Mouse (Mus musculus) B cell, adult 2 months (primary cell): Measurements from ENCODE around the gene 4930558C23Rik.
"Not testable (repeated sequence)": the region's sequence is repeated elsewhere in the genome, so short reads cannot be mapped to it uniquely, and the experiment has no call there.

Source experiments
- DNase-seq, 2 experiments: peaks; one replicate each; pipeline ENCODE4 v3.0.0; 2022

Gene 4930558C23Rik

DNA sequence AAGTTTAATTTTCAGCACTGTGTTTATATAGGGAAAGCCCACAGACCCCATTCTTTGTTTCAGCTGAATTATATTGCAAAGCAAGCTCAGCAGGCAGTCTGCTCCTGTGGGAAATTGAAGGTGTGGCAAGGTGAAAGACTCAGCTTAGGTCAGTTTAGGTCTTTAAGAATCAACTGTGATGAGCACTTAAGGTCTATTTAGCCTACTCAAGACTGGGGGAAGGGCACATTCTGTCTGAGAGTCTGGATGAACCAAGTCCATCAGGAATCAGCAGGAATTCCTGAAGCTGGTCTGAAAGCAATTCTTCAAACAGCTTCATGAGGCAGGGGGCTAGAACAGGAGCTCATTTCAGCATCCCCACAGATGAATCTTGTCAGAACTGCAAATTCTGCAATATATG is 32.5 kb downstream of the 4930558C23Rik start:
- no peak for DNase-seq

- not testable (repeated sequence) for DNase-seq
These were observed 42.4 kb downstream of the 4930558C23Rik start for GRCm38 (mm10) chr3:95360276-95360675.

- no peak for DNase-seq
These were observed 44.9 kb downstream of the 4930558C23Rik start for GRCm38 (mm10) chr3:95357746-95358145.

- DNase-seq: peak; percentile 90 to 92
These were observed 45.8 kb downstream of the 4930558C23Rik start, which contains the start of gene Setdb1 for GRCm38 (mm10) chr3:95356701-95357449. Setdb1 (minus strand) TSS chr3:95357202.

DNA sequence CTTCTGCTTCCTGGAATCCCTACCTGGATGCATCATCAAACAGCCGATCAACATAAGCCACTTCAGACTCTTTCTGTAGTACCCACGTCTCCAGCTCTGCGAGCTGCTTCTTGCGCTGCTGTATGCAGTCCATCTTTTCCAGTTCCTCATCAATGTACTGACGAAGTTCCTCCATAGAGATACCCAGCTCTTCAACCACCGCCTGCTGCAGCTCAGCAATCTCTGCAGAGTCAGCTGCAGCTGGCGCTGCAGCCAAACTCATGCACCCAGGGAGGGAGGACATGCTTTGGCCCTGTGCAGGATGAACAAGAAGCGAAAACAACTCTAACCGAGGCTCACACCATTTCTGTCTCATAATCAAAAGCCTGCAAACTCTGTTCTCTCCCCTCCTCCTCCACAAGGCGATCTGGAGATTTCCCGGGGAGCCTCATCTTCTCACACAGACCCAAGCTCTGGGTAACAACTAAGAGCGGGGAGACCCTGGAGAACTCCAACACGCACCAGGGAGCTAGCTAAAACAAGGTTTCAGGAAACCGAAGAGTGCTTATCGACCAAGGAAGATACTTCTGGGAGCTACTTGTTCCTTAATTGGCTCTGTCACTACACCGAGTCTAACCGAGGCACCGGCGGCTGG is 46.6 kb downstream of the 4930558C23Rik start:
- DNase-seq: peak in 1 of 2 experiments; percentile 12

- DNase-seq: peak; percentile 33 to 40
These were observed 53.1 kb downstream of the 4930558C23Rik start for GRCm38 (mm10) chr3:95349491-95349890.

- not testable (repeated sequence) for DNase-seq
These were observed 54.3 kb downstream of the 4930558C23Rik start for GRCm38 (mm10) chr3:95348343-95348742.

DNA sequence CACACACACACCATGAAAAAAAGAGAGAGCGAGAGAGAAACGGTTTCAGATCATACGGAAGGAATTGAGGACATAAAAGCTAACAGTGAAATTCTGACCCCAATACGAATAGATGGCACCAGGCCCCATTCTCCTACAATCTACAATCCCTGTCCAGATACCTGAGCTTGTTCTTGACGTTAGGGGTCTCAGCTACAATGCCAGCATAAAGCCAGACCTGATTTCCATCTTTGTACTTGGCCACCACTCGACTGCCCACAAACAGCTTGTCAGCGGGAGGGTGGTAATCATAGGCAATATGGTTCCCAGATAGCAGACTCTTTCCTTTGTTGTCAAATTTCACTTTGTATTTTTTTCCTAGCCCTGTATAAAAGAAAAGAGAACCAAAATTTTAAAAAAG is 56.2 kb downstream of the 4930558C23Rik start:
- no peak for DNase-seq

- not testable (repeated sequence) for DNase-seq
These were observed 59.2 kb downstream of the 4930558C23Rik start for GRCm38 (mm10) chr3:95343356-95344000.

DNA sequence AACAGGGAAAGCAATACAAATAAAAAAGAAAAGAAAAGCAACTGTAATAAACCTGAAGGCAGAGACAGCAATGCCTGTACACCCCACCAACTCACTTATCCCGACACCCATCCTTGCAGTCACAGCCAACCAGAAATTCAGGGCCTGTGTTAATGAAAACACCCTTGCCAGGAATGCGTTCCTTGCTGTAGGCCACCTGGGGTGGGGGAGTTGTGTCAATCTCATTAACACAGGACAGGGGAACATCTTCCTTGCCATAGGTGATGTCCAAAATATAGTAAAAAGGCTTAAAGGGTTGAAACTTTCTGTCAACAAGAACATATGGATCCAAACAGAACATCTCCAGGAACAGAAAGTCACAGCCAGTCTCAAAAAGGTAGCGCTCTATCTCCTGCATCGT is 64.4 kb downstream of the 4930558C23Rik start:
- DNase-seq: no peak

DNA sequence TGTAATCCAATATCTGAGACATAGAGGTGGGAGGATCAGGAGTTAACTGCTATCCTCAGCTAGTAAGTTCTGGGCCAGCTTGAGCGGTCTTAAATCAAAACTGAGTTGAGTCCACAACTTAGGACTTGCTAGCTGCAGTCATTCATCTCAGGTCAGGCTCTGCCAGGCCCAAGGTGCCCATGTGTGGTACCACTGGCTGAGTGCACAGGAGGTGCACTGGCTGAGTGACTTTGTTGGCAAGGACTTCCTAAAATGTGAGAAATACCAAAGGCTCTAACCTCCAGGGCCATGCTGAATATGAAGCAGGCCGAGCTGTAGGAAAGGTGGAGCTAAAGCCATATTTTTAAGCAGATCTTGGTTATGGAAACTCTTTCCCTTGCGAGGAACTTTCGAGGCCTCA is 65.3 kb downstream of the 4930558C23Rik start:
- DNase-seq: no peak
